Mouse (Mus musculus) hindbrain, postnatal 0 days (tissue): ENCODE data around the gene Serpinb1a. TPM values are rescaled to one million over a fixed set of nuclear protein-coding genes. Genes with fewer than 3 reads are reported as not detected.

ENCODE experiments used
- ATAC-seq: fragments of 200-750 bp; cut with Nextera tagmentation; 2 replicates; pipeline ENCODE4 v1.8.0; 2017; ENCODE audit warnings: mild to moderate bottlenecking, moderate TSS enrichment, moderate library complexity
- DNase-seq: peaks from one replicate; pipeline ENCODE4 v3.0.0-alpha.2; 2015; ENCODE audit warnings: low spot score
- H3K27ac ChIP-seq: fragments of 300-500 bp; sonication (generic); 2 replicates; pipeline ENCODE4 v1.5.1; 2014; ENCODE audit warnings: mild to moderate bottlenecking
- H3K27me3 ChIP-seq: fragments of 300-500 bp; sonication (generic); 2 replicates; pipeline ENCODE4 v1.6.1; 2014; ENCODE audit warnings: low read length, mixed read lengths; ENCODE audit not compliant: insufficient read depth
- H3K36me3 ChIP-seq: fragments of 300-500 bp; sonication (generic); 2 replicates; pipeline ENCODE4 v1.6.1; 2014; ENCODE audit warnings: low read length, mixed read lengths; ENCODE audit not compliant: insufficient read depth
- H3K4me1 ChIP-seq: fragments of 300-500 bp; sonication (generic); 2 replicates; pipeline ENCODE4 v1.6.1; 2014; ENCODE audit warnings: antibody characterized with exemption, low read length, mixed read lengths; ENCODE audit not compliant: insufficient read depth
- H3K4me2 ChIP-seq: fragments of 300-500 bp; sonication (generic); 2 replicates; pipeline ENCODE4 v1.6.1; 2014; ENCODE audit warnings: low read depth, mild to moderate bottlenecking, low read length, moderate library complexity, mixed read lengths
- H3K4me3 ChIP-seq: fragments of 300-500 bp; sonication (generic); 2 replicates; pipeline ENCODE4 v1.5.1; 2014; ENCODE audit warnings: low read length
- H3K9ac ChIP-seq: fragments of 300-500 bp; sonication (generic); replicated peaks from 2 replicates; pipeline ENCODE4 v1.6.1; 2014; ENCODE audit warnings: mild to moderate bottlenecking, low read length, moderate library complexity, mixed read lengths
- H3K9me3 ChIP-seq: fragments of 300-500 bp; sonication (generic); 2 replicates; pipeline ENCODE4 v1.6.1; 2016; ENCODE audit warnings: low read length, mixed read lengths
- CTCF ChIP-seq: IDR thresholded peaks from 2 replicates; pipeline ENCODE4 v1.5.1; 2016; ENCODE audit warnings: antibody characterized with exemption, control low read depth, low read depth
- WGBS: fragments of 180-500 bp; shearing (Covaris S2); extraction: QIAGEN DNeasy Blood & Tissue Kit; methylation state at CpG from one replicate; pipeline ENCODE4 v1.1.7; 2014; 5-methylcytosine and 5-hydroxymethylcytosine counted together
- polyA plus RNA-seq: library from polyadenylated mRNA; unstranded; fragments of >200 nt; fragmentation: Nextera tagmentation; extraction: Ambion mirVana; gene quantifications from 2 replicates; pipeline ENCODE4 v1.2.1, GENCODE M21; 2015
- total RNA-seq: library from RNA; depleted of rRNA; stranded (reverse); fragments of >200 nt; gene quantifications from 2 replicates; pipeline ENCODE4 v1.2.3, GENCODE M21; 2014

Serpinb1a gene
- total and polyA plus RNA-seq, 2 experiments from 2014 or later = 0.94 to 4.4 TPM

- no peaks in the 10 kb centered on the region for H3K4me1 ChIP-seq
- DNase-seq (no peak), ATAC-seq (no peak)
- WGBS = 91% methylated on average over 4 of the region's 4 CpGs
- H3K9ac ChIP-seq = no peak overlapping the region
- no peaks in the 10 kb centered on the region for H3K9me3 ChIP-seq
- H3K27me3 ChIP-seq = no peaks in the 10 kb centered on the region
- no peaks in the 10 kb centered on the region for H3K36me3 ChIP-seq
- no peak overlapping the region for H3K27ac ChIP-seq
- H3K4me2 ChIP-seq = no peak overlapping the region
- no peak overlapping the region for H3K4me3 ChIP-seq
- no peak for TF ChIP-seq CTCF
These were observed 22.1 kb downstream of the Serpinb1a start for GRCm38 (mm10) chr13:32828886-32829285.

- 54% methylated on average over 4 of the region's 4 CpGs for WGBS
- DNase-seq (peak; percentile 65), ATAC-seq (peak; percentile 39; the same call in 1 of the 2 replicates)
- Histone ChIP-seq H3K4me1 (no peaks in the 10 kb centered on the region), H3K9ac (no peak overlapping the region), H3K4me2 (no peak overlapping the region), H3K9me3 (no peaks in the 10 kb centered on the region), H3K27ac (no peak overlapping the region), H3K4me3 (no peak overlapping the region), H3K27me3 (no peaks in the 10 kb centered on the region), H3K36me3 (no peaks in the 10 kb centered on the region)
- TF ChIP-seq CTCF = peak; percentile 76
These were observed 23.0 kb downstream of the Serpinb1a start for GRCm38 (mm10) chr13:32827951-32828350.

- Histone ChIP-seq H3K9me3 (no peaks in the 10 kb centered on the region), H3K9ac (no peak overlapping the region), H3K36me3 (no peaks in the 10 kb centered on the region), H3K4me2 (no peak overlapping the region), H3K27ac (no peak overlapping the region), H3K4me3 (no peak overlapping the region), H3K4me1 (no peaks in the 10 kb centered on the region), H3K27me3 (no peaks in the 10 kb centered on the region)
- ATAC-seq (no peak), DNase-seq (no peak)
- WGBS = 86% methylated on average over 3 of the region's 3 CpGs
- peak; percentile 23 for TF ChIP-seq CTCF
These were observed 23.7 kb downstream of the Serpinb1a start for GRCm38 (mm10) chr13:32827111-32827822.

GRCm38 (mm10) chr13:32825546-32825945, 25.4 kb downstream of the Serpinb1a start:
- Histone ChIP-seq H3K4me2 (no peak overlapping the region), H3K9ac (no peak overlapping the region), H3K9me3 (no peaks in the 10 kb centered on the region), H3K4me1 (no peaks in the 10 kb centered on the region), H3K27ac (no peak overlapping the region), H3K27me3 (no peaks in the 10 kb centered on the region), H3K36me3 (peaks cover 12% of the 10 kb centered on the region), H3K4me3 (no peak overlapping the region)
- no peak for TF ChIP-seq CTCF
- DNase-seq = no peak
- WGBS = 93% methylated on average over 8 of the region's 8 CpGs
- ATAC-seq = no peak

GRCm38 (mm10) chr13:32824377-32825330, 26.3 kb downstream of the Serpinb1a start:
- DNase-seq (no peak), ATAC-seq (no peak)
- no peak overlapping the region for H3K27ac ChIP-seq
- H3K4me3 ChIP-seq = no peak overlapping the region
- no peaks in the 10 kb centered on the region for H3K9me3 ChIP-seq
- no peaks in the 10 kb centered on the region for H3K4me1 ChIP-seq
- H3K9ac ChIP-seq = no peak overlapping the region
- TF ChIP-seq CTCF = no peak
- no peaks in the 10 kb centered on the region for H3K27me3 ChIP-seq
- H3K36me3 ChIP-seq = peaks cover 17% of the 10 kb centered on the region
- 81% methylated on average over 6 of the region's 6 CpGs for WGBS
- H3K4me2 ChIP-seq = no peak overlapping the region

GRCm38 (mm10) chr13:32823126-32823525, 27.9 kb downstream of the Serpinb1a start:
- DNase-seq (no peak), ATAC-seq (no peak)
- 89% methylated on average over 6 of the region's 6 CpGs for WGBS
- H3K27me3 ChIP-seq = no peaks in the 10 kb centered on the region
- no peak overlapping the region for H3K4me3 ChIP-seq
- H3K9ac ChIP-seq = no peak overlapping the region
- no peaks in the 10 kb centered on the region for H3K9me3 ChIP-seq
- H3K36me3 ChIP-seq = peaks cover 26% of the 10 kb centered on the region
- no peak for TF ChIP-seq CTCF
- H3K4me2 ChIP-seq = no peak overlapping the region
- H3K27ac ChIP-seq = no peak overlapping the region
- H3K4me1 ChIP-seq = no peaks in the 10 kb centered on the region
